Mouse (Mus musculus): ENCODE results near the gene Sh3d21. TPM values are rescaled to one million over a fixed set of nuclear protein-coding genes. Genes with fewer than 3 reads are reported as not detected.
A peak's percentile ranks its signal among the peaks of the same experiment; 100 is the strongest.

Gene Sh3d21
- polyA plus RNA-seq (2015; fragmentation: Nextera tagmentation; extraction: Ambion mirVana): 1.3 and 1.5 TPM in 2 replicates

DNA sequence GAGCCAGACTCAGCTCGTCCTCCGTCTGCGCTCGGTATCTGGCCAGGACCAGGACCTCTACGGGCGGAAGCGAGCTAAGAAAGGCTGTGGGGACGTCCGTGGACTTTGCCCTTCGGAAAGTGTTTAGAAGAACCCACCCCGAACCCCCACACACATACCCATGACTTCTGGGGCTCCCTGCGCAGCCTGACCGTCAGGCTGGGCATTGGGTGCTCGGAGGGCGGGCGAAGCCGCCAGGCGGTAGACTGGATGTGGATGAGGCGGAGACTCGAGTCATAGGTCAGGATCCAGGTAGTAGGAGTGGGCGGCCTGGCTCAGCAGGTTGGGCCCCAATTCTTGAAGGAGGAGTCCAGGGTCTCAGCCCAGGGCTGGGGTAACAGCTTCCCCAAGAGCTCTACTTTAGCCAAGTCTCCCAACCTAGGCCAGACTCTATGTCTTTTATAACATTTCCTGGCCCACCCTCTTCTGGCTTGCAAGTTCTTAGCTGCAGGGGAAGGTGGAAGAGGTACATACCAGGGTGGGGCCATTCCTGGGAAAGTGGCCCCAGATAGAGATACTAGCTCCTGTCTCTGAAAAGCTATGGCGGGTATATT, at the start of gene Sh3d21:
TSS of gene Sh3d21 (minus strand) at position 425 of the 593 bp plus-strand sequence.
- Histone ChIP-seq H3K4me2 (ENCODE audit: low read length) (peak within 1 kb of the TSS; percentile 99), H3K36me3 (ENCODE audit: control insufficient read depth, insufficient read depth, low read length) (peaks cover 13% of the 10 kb centered on the region), H3K9ac (ENCODE audit: low read depth, low read length) (peak within 1 kb of the TSS; percentile 81), H3K4me1 (ENCODE audit: control insufficient read depth, insufficient read depth, low read depth, low read length) (peaks cover 13% of the 10 kb centered on the region; the same call in 1 of the 2 replicates), H3K27ac (ENCODE audit: low read depth, low read length) (peak within 1 kb of the TSS; percentile 63; the same call in 1 of the 2 replicates), H3K9me3 (ENCODE audit: control insufficient read depth, low read length) (no peaks in the 10 kb centered on the region), H3K4me3 (ENCODE audit: low read length) (peak within 1 kb of the TSS; percentile 68), H3K27me3 (replicated peaks; ENCODE audit: control insufficient read depth, insufficient read depth, low read length) (no peaks in the 10 kb centered on the region)
- peak; percentile 41 for ATAC-seq
- WGBS: 6% methylated on average over 22 of the region's 22 CpGs

DNA sequence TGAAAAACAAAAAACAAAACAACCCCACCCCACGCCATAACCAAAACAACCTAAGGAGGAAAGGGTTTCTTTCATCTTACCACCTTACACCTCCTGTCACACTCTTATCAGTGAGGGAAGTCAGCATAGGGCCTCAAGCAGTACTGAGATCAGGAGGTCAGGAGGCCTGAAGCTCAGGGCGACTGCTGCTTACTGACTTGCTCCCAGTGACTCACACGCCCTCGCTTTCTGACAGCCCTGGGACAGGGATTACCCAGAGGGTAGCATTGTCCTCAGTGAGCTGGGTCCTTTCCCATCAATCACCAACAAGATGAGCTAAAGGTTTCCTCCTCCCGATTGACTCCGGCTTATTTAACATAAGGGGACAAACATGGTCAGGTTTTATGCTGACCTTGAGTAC, 43.8 kb upstream of the Sh3d21 start:
- H3K27me3 ChIP-seq (replicated peaks; ENCODE audit: control insufficient read depth, insufficient read depth, low read length): no peaks in the 10 kb centered on the region
- no peaks in the 10 kb centered on the region for H3K36me3 ChIP-seq (ENCODE audit: control insufficient read depth, insufficient read depth, low read length)
- ATAC-seq: no peak
- H3K9ac ChIP-seq (ENCODE audit: low read depth, low read length): no peak overlapping the region
- 55% methylated on average over 6 of the region's 6 CpGs for WGBS
- no peak overlapping the region for H3K4me3 ChIP-seq (ENCODE audit: low read length)
- no peaks in the 10 kb centered on the region for H3K9me3 ChIP-seq (ENCODE audit: control insufficient read depth, low read length)
- H3K4me1 ChIP-seq (ENCODE audit: control insufficient read depth, insufficient read depth, low read depth, low read length): no peaks in the 10 kb centered on the region; the same call in 1 of the 2 replicates
- H3K4me2 ChIP-seq (ENCODE audit: low read length): no peak overlapping the region
- no peak overlapping the region for H3K27ac ChIP-seq (ENCODE audit: low read depth, low read length)

DNA sequence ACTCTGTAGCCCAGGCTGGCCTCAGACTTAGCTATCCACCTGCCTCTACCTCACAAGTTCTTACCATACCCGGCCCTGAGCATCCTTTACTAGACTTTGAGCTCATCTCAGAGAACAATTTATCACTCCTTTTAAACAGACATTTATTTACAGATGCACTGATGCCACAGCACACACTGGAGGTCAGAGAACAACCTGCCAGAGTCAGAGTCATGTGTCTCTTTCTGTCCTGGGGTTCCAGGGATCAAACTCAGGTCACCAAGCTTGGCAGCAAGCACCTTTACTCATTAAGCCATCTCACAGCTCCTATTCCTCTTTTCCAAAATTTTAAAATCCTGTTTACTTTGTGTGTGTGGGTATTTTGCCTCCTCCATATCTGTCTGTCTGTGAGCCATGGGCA, 42.1 kb upstream of the Sh3d21 start:
- Histone ChIP-seq H3K27ac (ENCODE audit: low read depth, low read length) (no peak overlapping the region), H3K4me2 (ENCODE audit: low read length) (no peak overlapping the region), H3K27me3 (replicated peaks; ENCODE audit: control insufficient read depth, insufficient read depth, low read length) (no peaks in the 10 kb centered on the region), H3K4me3 (ENCODE audit: low read length) (no peak overlapping the region), H3K9me3 (ENCODE audit: control insufficient read depth, low read length) (no peaks in the 10 kb centered on the region), H3K36me3 (ENCODE audit: control insufficient read depth, insufficient read depth, low read length) (no peaks in the 10 kb centered on the region), H3K9ac (ENCODE audit: low read depth, low read length) (no peak overlapping the region), H3K4me1 (ENCODE audit: control insufficient read depth, insufficient read depth, low read depth, low read length) (peaks cover 10% of the 10 kb centered on the region)
- no peak for ATAC-seq
- WGBS: 73% methylated on average over 1 of the region's 1 CpGs

DNA sequence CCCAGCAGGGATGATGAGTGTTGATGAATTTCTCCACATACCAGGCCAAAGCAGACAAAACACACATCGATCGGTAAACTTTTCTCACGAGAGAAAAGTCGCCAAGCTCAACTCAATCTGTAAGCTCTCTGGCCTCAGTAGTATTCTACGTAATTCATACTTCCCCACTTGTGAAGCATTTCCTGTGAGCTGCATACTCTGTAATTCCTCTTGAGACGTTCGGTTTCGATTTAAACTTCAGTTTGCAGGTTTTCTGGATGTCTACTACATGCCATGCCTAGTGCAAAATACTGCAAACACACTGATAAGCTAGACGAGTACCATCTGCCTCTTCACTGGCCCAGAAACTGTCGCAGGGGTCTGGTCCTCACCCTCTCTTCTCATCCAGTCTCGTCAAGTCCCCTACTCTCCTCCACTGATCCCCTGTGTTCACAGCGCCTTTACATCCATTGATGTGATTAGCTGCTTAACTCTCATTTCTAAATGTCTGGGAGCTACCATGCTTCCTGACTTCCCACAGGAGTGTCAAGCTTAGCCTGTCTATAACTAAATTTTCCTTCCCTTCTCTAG, 41.5 kb upstream of the Sh3d21 start:
- Histone ChIP-seq H3K27ac (ENCODE audit: low read depth, low read length) (no peak overlapping the region), H3K27me3 (replicated peaks; ENCODE audit: control insufficient read depth, insufficient read depth, low read length) (no peaks in the 10 kb centered on the region), H3K9ac (ENCODE audit: low read depth, low read length) (no peak overlapping the region), H3K4me2 (ENCODE audit: low read length) (no peak overlapping the region), H3K4me3 (ENCODE audit: low read length) (no peak overlapping the region), H3K9me3 (ENCODE audit: control insufficient read depth, low read length) (no peaks in the 10 kb centered on the region), H3K4me1 (ENCODE audit: control insufficient read depth, insufficient read depth, low read depth, low read length) (peaks cover 16% of the 10 kb centered on the region), H3K36me3 (ENCODE audit: control insufficient read depth, insufficient read depth, low read length) (no peaks in the 10 kb centered on the region)
- whole genome bisulfite sequencing: 89% methylated on average over 12 of the region's 12 CpGs
- ATAC-seq: no peak

DNA sequence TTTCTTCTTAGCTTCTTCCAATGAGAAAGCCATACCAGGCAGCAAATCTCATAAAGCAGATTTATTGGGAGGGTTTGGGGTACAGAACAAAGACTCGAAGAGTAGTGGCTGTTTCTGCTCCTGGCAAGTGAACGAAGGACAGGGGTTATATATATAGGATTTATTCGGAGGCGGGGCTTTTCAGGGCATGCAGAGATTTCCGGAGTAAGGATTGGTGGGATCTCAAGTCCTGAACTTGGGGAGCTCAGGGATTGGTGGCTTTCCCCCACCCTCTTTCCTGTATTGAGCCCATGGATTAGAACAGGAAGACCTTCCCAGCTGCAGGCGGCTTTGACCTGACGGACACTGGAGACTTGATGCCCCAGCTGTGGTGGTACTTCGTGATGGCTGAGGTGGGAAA, 40.7 kb upstream of the Sh3d21 start:
- Histone ChIP-seq H3K36me3 (ENCODE audit: control insufficient read depth, insufficient read depth, low read length) (no peaks in the 10 kb centered on the region), H3K27me3 (replicated peaks; ENCODE audit: control insufficient read depth, insufficient read depth, low read length) (no peaks in the 10 kb centered on the region), H3K4me3 (ENCODE audit: low read length) (no peak overlapping the region), H3K27ac (ENCODE audit: low read depth, low read length) (no peak overlapping the region), H3K9ac (ENCODE audit: low read depth, low read length) (no peak overlapping the region), H3K4me1 (ENCODE audit: control insufficient read depth, insufficient read depth, low read depth, low read length) (peaks cover 22% of the 10 kb centered on the region), H3K9me3 (ENCODE audit: control insufficient read depth, low read length) (no peaks in the 10 kb centered on the region), H3K4me2 (ENCODE audit: low read length) (no peak overlapping the region)
- ATAC-seq: no peak
- WGBS: 85% methylated on average over 8 of the region's 8 CpGs

DNA sequence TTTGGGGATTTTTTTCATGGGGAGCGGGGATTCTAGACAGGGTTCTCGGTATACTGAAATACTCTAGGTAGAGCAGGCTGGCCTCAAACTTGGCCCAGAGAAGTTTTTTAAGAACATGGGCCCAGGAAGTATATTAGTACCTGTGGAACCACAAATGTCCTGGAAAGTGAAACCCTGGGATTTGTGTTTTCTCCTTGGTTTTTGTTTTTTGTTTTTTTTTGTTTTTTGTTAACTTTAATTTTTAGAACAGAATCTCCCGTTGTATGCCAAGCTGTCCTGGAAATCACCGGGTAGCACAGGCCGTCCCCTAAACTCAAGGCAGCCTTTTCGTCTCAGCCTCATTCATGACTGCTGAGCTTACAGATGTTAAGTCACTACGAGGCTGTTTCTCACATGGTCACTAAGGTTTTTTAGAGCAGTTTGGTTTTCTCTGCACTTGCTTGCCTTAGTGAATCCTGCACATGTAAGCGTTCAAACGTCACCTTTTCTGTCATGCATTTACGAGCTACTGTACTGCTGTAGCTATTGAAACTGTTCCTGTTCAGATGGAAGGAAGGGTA, 40.1 kb upstream of the Sh3d21 start:
- no peak for ATAC-seq
- no peaks in the 10 kb centered on the region for H3K9me3 ChIP-seq (ENCODE audit: control insufficient read depth, low read length)
- peak overlapping the region; percentile 73 for H3K4me2 ChIP-seq (ENCODE audit: low read length)
- H3K36me3 ChIP-seq (ENCODE audit: control insufficient read depth, insufficient read depth, low read length): no peaks in the 10 kb centered on the region
- peaks cover 22% of the 10 kb centered on the region for H3K4me1 ChIP-seq (ENCODE audit: control insufficient read depth, insufficient read depth, low read depth, low read length)
- H3K27me3 ChIP-seq (replicated peaks; ENCODE audit: control insufficient read depth, insufficient read depth, low read length): no peaks in the 10 kb centered on the region
- WGBS: 73% methylated on average over 10 of the region's 10 CpGs
- peak overlapping the region; percentile 66 for H3K9ac ChIP-seq (ENCODE audit: low read depth, low read length)
- peak overlapping the region; percentile 89 for H3K27ac ChIP-seq (ENCODE audit: low read depth, low read length)
- H3K4me3 ChIP-seq (ENCODE audit: low read length): peak overlapping the region; percentile 61

DNA sequence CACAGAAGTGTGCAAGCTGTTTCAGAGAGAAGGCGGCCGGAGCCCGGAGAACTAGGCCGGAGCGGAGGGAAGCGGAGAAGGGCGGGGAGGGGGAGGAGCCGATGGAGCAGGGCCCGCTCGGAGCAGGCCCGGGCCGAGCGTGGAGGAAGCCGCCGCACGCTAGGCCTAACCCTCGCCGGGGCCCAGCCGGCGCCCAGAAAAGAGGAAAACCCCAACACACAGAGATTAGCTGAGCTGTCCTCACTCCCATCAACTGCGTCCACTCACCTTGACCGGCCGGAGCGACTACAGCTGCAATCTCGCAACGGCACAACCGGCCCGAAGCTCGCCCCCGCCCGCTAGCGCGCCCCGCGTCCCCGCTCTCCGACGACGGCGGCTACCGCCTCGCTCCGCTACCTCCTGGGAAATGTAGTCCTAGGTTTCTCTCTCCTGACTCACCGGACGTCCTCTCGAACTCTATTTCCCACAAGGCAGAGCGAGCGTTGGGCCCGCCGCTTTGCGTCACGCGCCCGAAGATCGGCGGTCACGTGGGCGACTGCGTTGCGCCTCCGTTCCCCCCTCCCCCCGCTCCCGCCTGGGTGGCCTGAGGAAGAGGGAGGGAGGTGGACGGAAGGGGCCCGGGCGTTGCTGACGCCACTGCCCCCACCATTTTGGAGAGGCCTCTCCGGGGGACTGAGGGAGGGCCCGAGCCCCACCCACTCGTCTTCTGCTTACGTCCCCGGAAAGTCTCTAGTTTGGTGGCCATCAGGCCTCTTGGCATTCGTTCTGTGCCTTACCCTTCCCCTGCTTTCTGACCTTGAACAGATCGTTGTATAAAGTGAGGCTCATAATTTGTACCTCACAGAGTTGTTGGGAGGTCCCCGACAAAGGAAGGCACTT, 39.3 kb upstream of the Sh3d21 start, which contains the start of gene Thrap3:
TSS of gene Thrap3 (minus strand) at position 458 of the 879 bp plus-strand sequence.
- peak; percentile 99 for ATAC-seq
- H3K4me1 ChIP-seq (ENCODE audit: control insufficient read depth, insufficient read depth, low read depth, low read length): peaks cover 27% of the 10 kb centered on the region
- no peaks in the 10 kb centered on the region for H3K9me3 ChIP-seq (ENCODE audit: control insufficient read depth, low read length)
- no peaks in the 10 kb centered on the region for H3K36me3 ChIP-seq (ENCODE audit: control insufficient read depth, insufficient read depth, low read length)
- H3K27me3 ChIP-seq (replicated peaks; ENCODE audit: control insufficient read depth, insufficient read depth, low read length): no peaks in the 10 kb centered on the region
- H3K9ac ChIP-seq (ENCODE audit: low read depth, low read length): peak within 1 kb of the TSS; percentile 80
- H3K4me3 ChIP-seq (ENCODE audit: low read length): peak within 1 kb of the TSS; percentile 61
- peak within 1 kb of the TSS; percentile 93 for H3K27ac ChIP-seq (ENCODE audit: low read depth, low read length)
- H3K4me2 ChIP-seq (ENCODE audit: low read length): peak within 1 kb of the TSS; percentile 73
- WGBS: under 1% methylated on average over 65 of the region's 75 CpGs

DNA sequence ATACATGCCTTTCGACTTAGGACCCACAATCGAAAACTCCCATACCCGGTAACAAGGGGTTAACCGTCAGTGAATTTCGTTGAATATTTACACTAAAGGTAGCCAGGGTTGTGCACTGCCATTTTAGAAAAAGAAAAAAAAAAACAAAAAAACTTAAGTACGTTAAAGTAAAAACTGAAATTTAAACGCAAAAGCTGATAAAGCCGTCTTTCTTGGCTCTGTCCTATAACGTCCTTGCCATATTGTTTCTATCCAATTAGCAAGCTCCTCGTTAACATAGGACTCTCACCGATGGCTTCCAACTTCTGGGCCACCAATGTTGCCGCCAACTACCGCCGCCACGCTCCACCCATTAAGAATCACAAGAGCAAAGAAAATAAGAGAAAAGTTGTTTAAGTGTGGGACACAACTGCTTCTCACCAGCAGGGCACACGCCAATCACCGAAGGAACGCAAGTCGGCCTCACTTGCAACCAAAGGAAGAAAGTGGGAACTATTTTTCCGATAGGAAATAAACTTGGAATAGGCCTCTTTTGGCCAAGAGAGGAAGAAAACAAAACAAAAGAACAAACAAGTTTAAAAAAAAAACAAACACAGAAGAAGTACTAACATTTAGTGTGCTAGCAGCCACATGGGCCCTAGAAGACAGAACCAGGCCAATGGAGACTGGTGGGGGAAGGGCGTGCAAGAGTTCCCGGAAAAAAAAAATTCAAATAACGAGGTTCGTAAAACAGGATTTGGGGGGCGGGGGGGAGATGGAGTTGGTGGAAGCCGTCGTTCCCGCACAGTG, 38.4 kb upstream of the Sh3d21 start:
- Histone ChIP-seq H3K4me3 (ENCODE audit: low read length) (peak overlapping the region; percentile 61), H3K27ac (ENCODE audit: low read depth, low read length) (peak overlapping the region; percentile 93), H3K9ac (ENCODE audit: low read depth, low read length) (peak overlapping the region; percentile 80), H3K4me1 (ENCODE audit: control insufficient read depth, insufficient read depth, low read depth, low read length) (peaks cover 27% of the 10 kb centered on the region), H3K36me3 (ENCODE audit: control insufficient read depth, insufficient read depth, low read length) (no peaks in the 10 kb centered on the region), H3K4me2 (ENCODE audit: low read length) (peak overlapping the region; percentile 66), H3K27me3 (replicated peaks; ENCODE audit: control insufficient read depth, insufficient read depth, low read length) (no peaks in the 10 kb centered on the region), H3K9me3 (ENCODE audit: control insufficient read depth, low read length) (no peaks in the 10 kb centered on the region)
- no peak for ATAC-seq
- WGBS: under 1% methylated on average over 28 of the region's 28 CpGs

All from hindbrain, embryonic 16.5 days (tissue).